Mouse (Mus musculus) limb, embryonic 10.5 days (tissue): Measurements from ENCODE around the gene Clip2. TPM values are rescaled to one million over a fixed set of nuclear protein-coding genes. Genes with fewer than 3 reads are reported as not detected.

Experiments used
- DNase-seq: peaks from one replicate; pipeline ENCODE4 v3.0.0-alpha.2; 2017; ENCODE audit warnings: low spot score
- H3K27ac ChIP-seq: fragments of 300-500 bp; sonication (generic); 2 replicates; pipeline ENCODE4 v1.5.1; 2016; ENCODE audit warnings: mild to moderate bottlenecking
- H3K27me3 ChIP-seq: fragments of 300-500 bp; sonication (generic); 2 replicates; pipeline ENCODE4 v1.6.1; 2016; ENCODE audit warnings: low read depth, mild to moderate bottlenecking; ENCODE audit not compliant: poor library complexity, severe bottlenecking
- H3K36me3 ChIP-seq: fragments of 300-500 bp; sonication (generic); 2 replicates; pipeline ENCODE4 v1.6.1; 2016; ENCODE audit warnings: mild to moderate bottlenecking, moderate library complexity
- H3K4me1 ChIP-seq: fragments of 300-500 bp; sonication (generic); 2 replicates; pipeline ENCODE4 v1.6.1; 2016
- H3K4me3 ChIP-seq: fragments of 300-500 bp; sonication (generic); 2 replicates; pipeline ENCODE4 v1.5.1; 2016; ENCODE audit warnings: mild to moderate bottlenecking, moderate library complexity
- H3K9me3 ChIP-seq: fragments of 300-500 bp; sonication (generic); replicated peaks from 2 replicates; pipeline ENCODE4 v1.6.1; 2016; ENCODE audit warnings: mild to moderate bottlenecking
- WGBS: fragments of 180-500 bp; shearing (Covaris S2); methylation state at CpG from one replicate; pipeline ENCODE4 v1.1.7; 2016; 5-methylcytosine and 5-hydroxymethylcytosine counted together
- polyA plus RNA-seq: library from polyadenylated mRNA; unstranded; fragments of >200 nt; fragmentation: Nextera tagmentation; extraction: Ambion mirVana; gene quantifications from 2 replicates; pipeline ENCODE4 v1.2.1, GENCODE M21; 2016

Clip2 gene
- polyA plus RNA-seq, 1 experiment from 2014 or later, result 7.1 TPM

DNA sequence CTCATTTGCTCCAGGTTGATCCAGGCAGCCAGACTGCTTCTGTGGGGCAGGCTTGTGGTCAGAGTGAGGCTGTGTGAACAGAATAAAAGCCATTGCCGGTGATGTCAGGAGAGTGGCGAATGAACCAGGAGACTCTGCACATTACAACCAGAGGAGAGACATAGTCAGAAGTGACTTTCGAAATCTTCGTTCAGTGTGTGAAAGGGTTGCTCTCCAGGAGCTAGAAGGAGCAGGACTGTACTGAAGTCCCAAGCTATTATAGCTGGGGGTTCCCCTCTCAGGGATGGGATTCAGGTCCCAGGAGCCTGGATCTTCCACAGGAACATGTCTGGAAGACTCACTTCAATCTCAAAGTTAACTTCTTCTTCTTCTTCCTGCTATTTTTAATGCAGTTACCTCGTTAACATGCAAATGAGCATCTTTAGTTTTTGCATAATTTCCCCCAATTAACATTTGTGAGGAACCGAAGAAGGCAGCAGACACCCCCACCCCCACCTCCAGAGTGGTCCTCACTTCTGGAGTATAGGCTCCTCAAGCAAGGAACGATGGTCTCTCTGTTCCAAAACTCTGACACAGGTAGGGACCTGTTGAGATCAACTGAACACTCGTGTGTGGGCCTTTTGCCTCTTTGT is 81.6 kb downstream of the Clip2 start:
- Histone ChIP-seq H3K27ac (no peak overlapping the region), H3K36me3 (no peaks in the 10 kb centered on the region), H3K9me3 (no peaks in the 10 kb centered on the region), H3K27me3 (no peaks in the 10 kb centered on the region), H3K4me1 (peaks cover 15% of the 10 kb centered on the region), H3K4me3 (no peak overlapping the region)
- no peak for DNase-seq
- 85% methylated on average over 8 of the region's 8 CpGs for WGBS

DNA sequence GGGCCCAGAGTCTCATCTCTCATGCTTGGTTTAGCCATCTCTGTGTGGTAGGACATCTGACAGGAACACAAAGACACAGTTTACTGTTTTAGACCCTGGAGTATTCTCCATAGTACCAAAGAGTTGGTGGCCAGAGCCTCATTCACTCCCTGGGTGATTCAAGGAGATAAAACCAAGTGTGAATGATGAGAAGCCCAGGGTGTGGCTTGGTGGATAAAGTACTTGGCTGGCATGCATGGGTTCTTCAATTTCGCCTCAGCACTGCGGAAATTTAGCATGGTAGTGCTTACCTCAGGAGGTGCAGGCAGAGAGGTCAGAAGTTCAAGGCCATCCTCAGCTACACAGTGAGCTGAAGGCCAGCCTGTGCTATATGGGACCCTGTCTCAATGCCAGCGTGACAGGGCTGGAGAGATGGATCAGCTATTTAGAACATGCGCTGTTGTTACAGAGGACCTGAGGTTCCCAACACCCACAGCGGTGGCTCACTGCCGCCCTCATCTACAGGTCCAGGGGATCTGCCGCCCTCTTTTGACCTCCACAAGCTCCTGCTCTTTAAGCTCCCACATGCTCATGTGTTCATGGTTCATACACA is 82.6 kb downstream of the Clip2 start:
- Histone ChIP-seq H3K27ac (no peak overlapping the region), H3K27me3 (no peaks in the 10 kb centered on the region), H3K9me3 (no peaks in the 10 kb centered on the region), H3K36me3 (no peaks in the 10 kb centered on the region), H3K4me3 (no peak overlapping the region), H3K4me1 (peaks cover 15% of the 10 kb centered on the region)
- DNase-seq, result peak; percentile 20
- WGBS, result 84% methylated on average over 7 of the region's 7 CpGs

DNA sequence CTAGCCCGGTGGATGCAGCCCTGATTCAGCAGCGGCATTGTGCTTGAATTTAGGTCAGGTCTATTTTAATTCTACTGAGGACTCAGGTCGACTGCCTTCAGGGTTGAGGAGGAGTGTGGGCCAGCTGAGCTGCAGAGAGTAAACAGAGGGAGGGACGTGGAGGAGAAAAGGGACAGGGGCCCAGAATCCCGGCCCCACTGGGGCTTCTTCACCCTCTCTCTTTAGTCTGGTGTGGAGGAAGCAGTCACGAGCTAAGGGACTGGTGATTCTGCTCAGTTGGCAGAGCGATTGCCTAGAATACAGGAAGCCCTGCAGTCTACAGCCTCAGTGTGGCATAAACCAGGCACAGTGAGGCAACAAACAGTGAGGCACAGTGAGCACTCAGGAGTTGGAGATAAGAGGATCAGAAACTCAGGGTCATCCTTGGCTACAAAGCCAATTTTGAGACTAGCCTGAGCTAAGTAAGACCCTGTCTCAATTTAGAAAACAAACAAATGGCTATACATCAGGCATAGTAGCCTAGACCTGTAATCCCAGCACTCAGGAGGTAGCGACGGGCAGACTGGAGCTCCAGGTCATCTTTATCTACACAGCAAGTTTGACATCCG is 84.0 kb downstream of the Clip2 start:
- WGBS, result 78% methylated on average over 10 of the region's 10 CpGs
- no peak for DNase-seq
- H3K4me1 ChIP-seq, result peaks cover 15% of the 10 kb centered on the region
- no peak overlapping the region for H3K4me3 ChIP-seq
- no peak overlapping the region for H3K27ac ChIP-seq
- no peaks in the 10 kb centered on the region for H3K27me3 ChIP-seq
- H3K36me3 ChIP-seq, result no peaks in the 10 kb centered on the region
- no peaks in the 10 kb centered on the region for H3K9me3 ChIP-seq

DNA sequence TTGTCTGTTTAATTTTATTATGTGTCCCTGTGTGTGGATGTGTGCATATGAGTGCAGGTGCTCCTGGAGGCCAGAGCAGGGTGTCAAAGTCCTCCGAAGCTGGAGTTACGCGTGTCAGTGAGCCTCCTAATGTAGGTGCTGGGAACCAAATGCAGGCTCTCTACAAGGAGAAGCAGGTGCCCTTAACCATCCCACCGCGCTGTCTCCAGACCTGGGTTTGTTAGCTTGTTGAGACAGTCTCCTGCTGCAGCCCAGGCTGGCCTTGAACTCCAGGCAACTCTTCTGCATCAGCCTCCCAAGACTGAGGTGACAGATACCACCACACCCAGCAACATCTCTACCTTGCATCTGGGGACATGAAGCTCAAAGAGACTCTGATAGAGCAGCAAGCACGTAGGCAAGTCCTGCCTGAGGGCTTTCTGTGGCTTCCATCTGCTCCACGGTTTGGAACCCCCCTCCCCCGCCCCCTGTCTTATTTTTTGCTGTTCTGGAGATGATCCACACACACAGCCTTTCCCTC is 85.1 kb downstream of the Clip2 start:
- Histone ChIP-seq H3K4me3 (0 out of 2 replicates have a peak overlapping the region, but pooled peaks have one; percentile 7), H3K27me3 (no peaks in the 10 kb centered on the region), H3K27ac (peak overlapping the region; percentile 21; the same call in 1 of the 2 replicates), H3K9me3 (no peaks in the 10 kb centered on the region), H3K36me3 (no peaks in the 10 kb centered on the region), H3K4me1 (peaks cover 15% of the 10 kb centered on the region)
- 67% methylated on average over 8 of the region's 8 CpGs for WGBS
- peak; percentile 36 for DNase-seq

DNA sequence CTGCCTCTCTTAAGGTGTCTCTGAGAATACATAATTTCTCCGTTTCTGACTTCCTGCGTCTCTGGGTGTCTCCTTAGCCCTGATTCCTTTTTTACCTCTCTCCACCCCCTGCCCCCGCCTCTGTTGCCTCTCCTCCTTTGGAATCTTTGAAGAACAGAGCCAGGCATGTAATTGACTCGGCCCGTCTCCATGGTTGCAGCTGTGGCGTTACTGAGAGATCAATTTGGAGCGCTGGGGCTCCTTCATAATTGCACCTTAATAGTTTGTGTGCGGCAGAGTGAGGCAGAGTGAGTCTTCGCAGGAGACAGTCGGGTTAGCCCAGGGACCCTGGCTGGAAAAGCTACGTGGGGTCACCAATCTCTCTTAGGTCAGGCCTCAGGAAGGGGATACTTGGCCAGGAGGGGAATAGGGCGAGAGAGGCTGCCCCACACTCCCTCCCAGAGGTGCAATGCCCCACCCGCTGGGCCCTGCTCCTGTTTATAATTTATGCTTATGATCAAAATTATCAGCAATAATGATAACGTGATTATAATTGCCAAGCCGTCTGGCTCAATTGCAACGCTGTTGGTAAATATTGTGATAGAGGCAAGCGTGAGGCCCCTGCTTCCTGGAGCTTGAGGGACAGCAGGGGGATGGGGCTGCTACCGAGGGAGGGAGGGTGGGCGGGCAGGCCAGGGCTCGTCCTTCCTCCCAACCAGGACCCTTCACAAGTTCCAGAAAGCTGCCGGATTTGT is 85.8 kb downstream of the Clip2 start:
- peak; percentile 48 for DNase-seq
- Histone ChIP-seq H3K4me3 (0 out of 2 replicates have a peak overlapping the region, but pooled peaks have one; percentile 7), H3K4me1 (peaks cover 15% of the 10 kb centered on the region), H3K9me3 (no peaks in the 10 kb centered on the region), H3K27ac (peak overlapping the region; percentile 26; the same call in 1 of the 2 replicates), H3K36me3 (no peaks in the 10 kb centered on the region), H3K27me3 (no peaks in the 10 kb centered on the region)
- WGBS, result 29% methylated on average over 21 of the region's 21 CpGs

DNA sequence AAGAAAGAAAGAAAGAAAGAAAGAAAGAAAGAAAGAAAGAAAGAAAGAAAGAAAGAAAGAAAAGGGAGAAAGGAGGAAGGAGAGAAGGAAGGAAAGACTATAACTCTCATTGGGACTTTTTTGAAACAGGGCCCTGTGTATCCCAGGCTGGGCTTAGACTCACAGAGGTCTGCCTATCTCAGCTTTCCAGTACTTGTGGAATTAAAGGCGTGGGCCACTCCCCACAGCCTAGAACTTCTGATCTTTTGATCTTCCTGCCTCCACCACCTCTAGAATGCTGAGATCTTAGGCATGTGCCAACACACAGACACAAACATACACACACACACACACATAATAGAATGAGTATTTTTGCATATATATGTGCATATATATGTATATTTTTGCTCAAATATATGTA is 87.0 kb downstream of the Clip2 start:
- DNase-seq, result no peak
- Histone ChIP-seq H3K27me3 (no peaks in the 10 kb centered on the region), H3K4me1 (peaks cover 15% of the 10 kb centered on the region), H3K36me3 (no peaks in the 10 kb centered on the region), H3K27ac (no peak overlapping the region), H3K4me3 (no peak overlapping the region), H3K9me3 (no peaks in the 10 kb centered on the region)
- WGBS, result 100% methylated on average over 1 of the region's 1 CpGs

DNA sequence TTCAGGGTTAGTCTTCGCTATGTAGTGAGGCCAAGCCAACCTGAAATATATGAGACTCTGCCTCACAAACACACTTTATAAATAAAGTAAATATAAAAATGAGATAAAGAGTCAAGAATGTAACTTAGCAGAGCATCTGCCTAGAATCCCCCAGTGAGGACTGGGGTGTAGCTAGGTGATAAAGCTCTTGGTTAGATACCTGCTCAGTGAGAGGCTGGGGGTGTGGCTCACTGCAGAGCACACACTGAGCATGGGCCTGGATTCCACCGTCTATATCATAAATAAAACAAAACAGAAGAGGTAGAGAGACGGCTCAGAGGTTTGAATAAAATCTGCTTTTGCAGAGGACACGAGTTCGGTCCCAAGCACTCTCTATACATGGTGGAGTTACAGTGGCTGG is 88.0 kb downstream of the Clip2 start:
- no peaks in the 10 kb centered on the region for H3K27me3 ChIP-seq
- no peaks in the 10 kb centered on the region for H3K36me3 ChIP-seq
- no peak for DNase-seq
- H3K27ac ChIP-seq, result no peak overlapping the region
- 91% methylated on average over 5 of the region's 5 CpGs for WGBS
- H3K4me3 ChIP-seq, result no peak overlapping the region
- no peaks in the 10 kb centered on the region for H3K9me3 ChIP-seq
- peaks cover 15% of the 10 kb centered on the region for H3K4me1 ChIP-seq

DNA sequence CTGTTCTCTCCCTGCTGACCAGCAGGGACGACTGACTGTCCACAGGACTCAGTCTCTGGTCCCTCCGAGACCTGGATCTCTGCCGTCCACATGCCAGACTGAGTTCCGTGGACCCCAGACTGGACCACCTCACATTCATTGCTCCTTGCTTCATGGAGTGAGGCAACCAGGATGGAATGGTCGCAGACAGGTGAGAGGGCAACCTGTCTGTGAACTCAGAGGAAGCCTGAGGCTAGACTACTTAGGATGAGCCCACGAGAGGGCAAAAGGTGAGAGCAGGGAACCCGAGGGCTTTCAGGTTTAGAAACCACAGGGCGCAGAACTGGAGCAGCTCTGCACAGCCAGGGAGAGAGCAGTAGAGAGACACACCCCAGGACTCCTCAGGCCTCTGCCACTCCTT is 89.5 kb downstream of the Clip2 start:
- Histone ChIP-seq H3K4me3 (no peak overlapping the region), H3K9me3 (no peaks in the 10 kb centered on the region), H3K27ac (no peak overlapping the region), H3K36me3 (no peaks in the 10 kb centered on the region), H3K4me1 (peaks cover 15% of the 10 kb centered on the region), H3K27me3 (no peaks in the 10 kb centered on the region)
- 77% methylated on average over 8 of the region's 8 CpGs for WGBS
- DNase-seq, result no peak

DNA sequence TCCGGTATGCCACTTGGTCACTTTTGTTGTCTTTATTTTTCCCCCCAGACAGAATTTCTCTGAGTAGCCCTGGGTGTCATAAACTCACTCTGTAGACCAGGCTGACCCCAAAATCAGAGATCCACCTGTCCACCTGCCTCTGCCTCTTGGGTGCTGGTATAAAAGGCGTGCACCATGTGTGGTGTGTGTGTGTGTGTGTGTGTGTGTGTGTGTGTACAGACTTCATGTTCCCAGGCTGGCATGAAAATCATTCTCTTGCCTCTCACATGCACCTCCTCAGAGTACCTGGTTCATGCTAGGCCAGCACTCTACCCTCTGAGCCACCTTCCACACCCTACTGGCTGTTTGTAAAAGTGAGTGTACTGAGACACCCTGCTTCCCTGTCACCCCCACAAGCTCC is 89.9 kb downstream of the Clip2 start:
- Histone ChIP-seq H3K4me1 (peaks cover 15% of the 10 kb centered on the region), H3K9me3 (no peaks in the 10 kb centered on the region), H3K27me3 (no peaks in the 10 kb centered on the region), H3K27ac (no peak overlapping the region), H3K36me3 (no peaks in the 10 kb centered on the region), H3K4me3 (no peak overlapping the region)
- DNase-seq, result no peak
- 92% methylated on average over 2 of the region's 2 CpGs for WGBS

DNA sequence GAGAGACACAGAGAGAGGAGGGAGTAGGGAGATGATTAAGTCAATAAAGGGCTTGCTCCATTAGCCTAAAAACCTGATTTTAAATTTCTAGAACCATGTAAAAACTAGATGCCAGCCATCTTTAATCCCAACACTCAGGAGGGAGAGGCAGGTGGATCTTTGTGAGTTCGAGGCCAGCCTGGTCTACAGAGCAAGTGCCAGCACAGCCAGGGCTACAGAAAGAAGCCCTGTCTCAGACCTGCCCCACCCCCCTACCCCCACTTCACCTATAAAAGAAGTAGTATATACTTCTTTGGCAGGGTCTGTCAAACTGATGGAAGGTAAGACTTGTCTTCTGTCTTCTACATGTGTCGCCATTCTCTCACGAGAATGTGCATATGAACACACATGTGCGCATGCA is 91.7 kb downstream of the Clip2 start:
- Histone ChIP-seq H3K4me1 (peaks cover 6% of the 10 kb centered on the region), H3K27ac (no peak overlapping the region), H3K27me3 (no peaks in the 10 kb centered on the region), H3K9me3 (no peaks in the 10 kb centered on the region), H3K36me3 (no peaks in the 10 kb centered on the region), H3K4me3 (no peak overlapping the region)
- no peak for DNase-seq
- WGBS, result 98% methylated on average over 4 of the region's 4 CpGs

DNA sequence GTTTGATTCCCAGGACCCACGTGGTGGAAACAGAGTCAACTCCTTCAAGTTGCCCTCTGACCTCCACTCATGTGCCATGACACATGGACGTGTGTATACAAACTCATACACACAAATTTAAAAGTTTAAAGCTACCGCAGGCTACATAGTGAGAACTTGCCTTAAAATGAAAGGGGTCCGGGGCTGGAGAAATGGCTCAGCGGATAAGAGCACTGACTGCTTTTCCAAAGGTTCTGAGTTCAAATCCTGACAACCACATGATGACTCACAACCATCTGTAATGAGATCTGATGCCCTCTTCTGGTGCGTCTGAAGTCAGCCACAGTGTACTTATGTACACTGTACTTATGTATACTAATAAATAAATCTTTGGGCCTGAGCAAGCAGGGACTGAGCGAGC is 93.1 kb downstream of the Clip2 start:
- WGBS, result 91% methylated on average over 7 of the region's 7 CpGs
- H3K36me3 ChIP-seq, result peaks cover 4% of the 10 kb centered on the region; the same call in 1 of the 2 replicates
- H3K27ac ChIP-seq, result no peak overlapping the region
- no peak for DNase-seq
- no peaks in the 10 kb centered on the region for H3K27me3 ChIP-seq
- peaks cover 20% of the 10 kb centered on the region for H3K4me1 ChIP-seq
- H3K4me3 ChIP-seq, result no peak overlapping the region
- no peaks in the 10 kb centered on the region for H3K9me3 ChIP-seq

DNA sequence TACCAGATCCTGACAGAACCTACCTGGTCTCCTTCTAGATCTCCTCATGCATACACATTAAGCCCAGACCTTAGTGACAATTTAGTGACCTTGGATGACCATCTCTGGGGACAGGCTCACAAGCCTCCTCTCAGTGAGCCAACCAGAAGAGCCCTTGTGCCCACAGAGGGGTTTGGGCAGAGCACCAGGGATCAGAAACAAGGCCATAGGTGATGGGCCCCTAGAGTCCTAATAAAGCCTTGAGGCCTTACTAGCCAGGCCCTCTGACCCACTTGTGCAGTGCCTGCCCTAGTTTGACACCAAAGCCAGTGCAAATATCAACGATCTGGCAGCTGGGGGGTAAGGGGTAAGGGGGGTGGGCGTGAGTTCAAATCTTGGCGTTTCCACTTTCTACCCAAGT is 93.8 kb downstream of the Clip2 start:
- Histone ChIP-seq H3K9me3 (no peaks in the 10 kb centered on the region), H3K27ac (no peak overlapping the region), H3K4me1 (peaks cover 27% of the 10 kb centered on the region), H3K27me3 (no peaks in the 10 kb centered on the region), H3K36me3 (peaks cover 11% of the 10 kb centered on the region), H3K4me3 (no peak overlapping the region)
- no peak for DNase-seq
- 84% methylated on average over 3 of the region's 3 CpGs for WGBS

DNA sequence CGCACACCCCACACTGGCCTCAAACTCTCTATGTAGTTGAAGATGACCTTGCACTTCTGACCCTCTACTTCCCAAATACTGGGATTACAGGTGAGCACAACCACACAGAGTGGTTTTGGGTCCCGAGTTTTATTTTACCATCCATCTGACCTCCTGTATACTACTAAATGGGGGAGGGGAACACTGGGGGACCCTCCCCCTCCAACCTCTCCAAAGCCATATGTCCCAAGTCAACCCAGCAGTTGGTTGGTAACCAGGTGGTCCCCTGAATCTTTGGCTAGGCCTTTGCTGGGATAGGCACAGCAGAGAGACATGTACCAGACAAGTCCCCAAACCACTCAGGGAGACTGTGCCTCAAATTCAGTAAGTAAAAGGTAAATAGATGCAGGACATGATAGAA is 94.9 kb downstream of the Clip2 start:
- H3K4me1 ChIP-seq, result peaks cover 29% of the 10 kb centered on the region
- WGBS, result 90% methylated on average over 2 of the region's 2 CpGs
- 0 out of 2 replicates have a peak overlapping the region, but pooled peaks have one; percentile 86 for H3K4me3 ChIP-seq
- no peaks in the 10 kb centered on the region for H3K9me3 ChIP-seq
- H3K36me3 ChIP-seq, result peaks cover 21% of the 10 kb centered on the region
- H3K27me3 ChIP-seq, result no peaks in the 10 kb centered on the region
- no peak overlapping the region for H3K27ac ChIP-seq
- DNase-seq, result no peak
